Mouse (Mus musculus) lung, postnatal 0 days (tissue): ENCODE data around the gene Cdh13. TPM values are rescaled to one million over a fixed set of nuclear protein-coding genes. Genes with fewer than 3 reads are reported as not detected.

Source experiments
- ATAC-seq: fragments of 200-750 bp; cut with Nextera tagmentation; 2 replicates; pipeline ENCODE4 v1.8.0; 2017; ENCODE audit warnings: moderate library complexity
- DNase-seq: peaks from one replicate; pipeline ENCODE4 v3.0.0-alpha.2; 2016; ENCODE audit warnings: low spot score
- H3K27ac ChIP-seq: fragments of 300-500 bp; sonication (generic); 2 replicates; pipeline ENCODE4 v1.5.1; 2014; ENCODE audit warnings: antibody characterized with exemption, mild to moderate bottlenecking, low read length, mixed read lengths
- H3K27me3 ChIP-seq: fragments of 300-500 bp; sonication (generic); replicated peaks from 2 replicates; pipeline ENCODE4 v1.6.1; 2014; ENCODE audit warnings: low read length, mixed read lengths; ENCODE audit not compliant: insufficient read depth
- H3K36me3 ChIP-seq: fragments of 300-500 bp; sonication (generic); 2 replicates; pipeline ENCODE4 v1.6.1; 2014; ENCODE audit warnings: low read length, mixed read lengths; ENCODE audit not compliant: insufficient read depth
- H3K4me1 ChIP-seq: fragments of 300-500 bp; sonication (generic); 2 replicates; pipeline ENCODE4 v1.6.1; 2014; ENCODE audit warnings: antibody characterized with exemption, low read depth, low read length, mixed read lengths; ENCODE audit not compliant: insufficient read depth
- H3K4me2 ChIP-seq: fragments of 300-500 bp; sonication (generic); replicated peaks from 2 replicates; pipeline ENCODE4 v1.6.1; 2014; ENCODE audit warnings: low read depth, mild to moderate bottlenecking, low read length, moderate library complexity, mixed read lengths
- H3K4me3 ChIP-seq: fragments of 300-500 bp; sonication (generic); 2 replicates; pipeline ENCODE4 v1.5.1; 2014; ENCODE audit warnings: low read depth, low read length
- H3K9ac ChIP-seq: fragments of 300-500 bp; sonication (generic); replicated peaks from 2 replicates; pipeline ENCODE4 v1.6.1; 2014; ENCODE audit warnings: low read depth, mild to moderate bottlenecking
- H3K9me3 ChIP-seq: fragments of 300-500 bp; sonication (generic); 2 replicates; pipeline ENCODE4 v1.6.1; 2016; ENCODE audit warnings: low read length, mixed read lengths
- CTCF ChIP-seq: IDR thresholded peaks from 2 replicates; pipeline ENCODE4 v1.5.1; 2016; ENCODE audit warnings: antibody characterized with exemption, mild to moderate bottlenecking
- EP300 ChIP-seq: IDR thresholded peaks from 2 replicates; pipeline ENCODE4 v1.6.1; 2016; ENCODE audit warnings: antibody characterized with exemption, mild to moderate bottlenecking, control low read depth
- WGBS: fragments of 180-500 bp; shearing (Covaris S2); extraction: QIAGEN DNeasy Blood & Tissue Kit; methylation state at CpG from one replicate; pipeline ENCODE4 v1.1.7; 2014; 5-methylcytosine and 5-hydroxymethylcytosine counted together
- polyA plus RNA-seq: library from polyadenylated mRNA; unstranded; fragments of >200 nt; fragmentation: Nextera tagmentation; extraction: Ambion mirVana; gene quantifications from 2 replicates; pipeline ENCODE4 v1.2.1, GENCODE M21; 2015

Gene Cdh13
- polyA plus RNA-seq, 1 experiment from 2014 or later, result 8.6 TPM

DNA sequence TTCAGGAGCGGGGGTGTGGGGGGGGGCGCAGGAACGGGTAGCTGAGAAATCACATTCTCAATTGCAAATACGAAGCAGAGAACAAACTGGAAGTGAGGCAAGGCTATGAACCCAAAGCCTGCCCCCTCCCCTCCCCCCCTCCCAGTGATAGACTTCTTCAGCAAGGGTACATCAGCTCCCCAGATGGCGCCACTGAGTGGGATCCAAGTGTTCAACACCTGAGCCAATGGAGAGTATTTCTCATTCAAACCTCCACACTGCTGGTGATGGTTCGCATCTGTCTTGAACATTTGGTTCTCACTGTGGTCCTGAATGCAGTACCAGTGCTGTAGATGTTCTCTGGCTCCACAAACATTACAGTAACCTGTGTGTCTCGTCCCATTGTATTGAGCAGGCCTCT is 6.0 kb downstream of the Cdh13 start:
- H3K27me3 ChIP-seq, result 0 out of 2 replicates have a peak, but pooled peaks cover 10% of the 10 kb centered on the region
- DNase-seq (no peak), ATAC-seq (no peak)
- H3K9ac ChIP-seq, result no peak overlapping the region
- no peak overlapping the region for H3K27ac ChIP-seq
- 0 out of 2 replicates have a peak, but pooled peaks cover 3% of the 10 kb centered on the region for H3K4me1 ChIP-seq
- WGBS, result 72% methylated on average over 7 of the region's 7 CpGs
- no peaks in the 10 kb centered on the region for H3K9me3 ChIP-seq
- TF ChIP-seq EP300 (no peak), CTCF (peak; percentile 24)
- no peak overlapping the region for H3K4me3 ChIP-seq
- H3K4me2 ChIP-seq, result no peak overlapping the region
- no peaks in the 10 kb centered on the region for H3K36me3 ChIP-seq

DNA sequence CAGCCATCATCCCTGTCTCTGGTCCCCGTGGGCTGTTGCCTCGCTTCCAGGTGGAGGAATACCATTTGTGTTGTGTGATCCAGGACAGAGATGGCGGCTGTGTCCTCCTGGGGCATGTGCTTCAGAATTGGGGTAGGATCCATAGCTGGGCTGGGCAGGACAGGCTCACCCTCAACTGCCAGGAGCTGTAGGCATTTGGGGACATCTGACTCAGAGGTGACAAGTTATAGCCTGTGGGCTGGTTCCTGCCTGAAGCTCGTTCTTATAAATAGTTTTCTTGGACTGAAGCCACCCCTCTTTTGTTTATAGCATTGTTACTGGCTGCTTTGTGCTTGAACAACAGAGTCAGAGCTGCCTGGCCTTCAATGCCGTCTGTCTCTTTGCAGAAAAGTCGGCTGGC is 6.7 kb downstream of the Cdh13 start:
- 0 out of 2 replicates have a peak, but pooled peaks cover 5% of the 10 kb centered on the region for H3K27me3 ChIP-seq
- no peak overlapping the region for H3K4me2 ChIP-seq
- no peak for ATAC-seq
- 52% methylated on average over 6 of the region's 6 CpGs for WGBS
- H3K27ac ChIP-seq, result no peak overlapping the region
- no peak overlapping the region for H3K9ac ChIP-seq
- H3K9me3 ChIP-seq, result no peaks in the 10 kb centered on the region
- H3K4me1 ChIP-seq, result 0 out of 2 replicates have a peak, but pooled peaks cover under 1% of the 10 kb centered on the region
- no peak overlapping the region for H3K4me3 ChIP-seq
- H3K36me3 ChIP-seq, result no peaks in the 10 kb centered on the region
- TF ChIP-seq CTCF (no peak), EP300 (no peak)
- peak; percentile 51 for DNase-seq

- WGBS, result 55% methylated on average over 5 of the region's 5 CpGs
- H3K27me3 ChIP-seq, result no peaks in the 10 kb centered on the region
- H3K4me3 ChIP-seq, result no peak overlapping the region
- DNase-seq (peak; percentile 62), ATAC-seq (peak; percentile 79)
- no peaks in the 10 kb centered on the region for H3K4me1 ChIP-seq
- H3K27ac ChIP-seq, result no peak overlapping the region
- H3K9me3 ChIP-seq, result no peaks in the 10 kb centered on the region
- H3K9ac ChIP-seq, result no peak overlapping the region
- no peak overlapping the region for H3K4me2 ChIP-seq
- H3K36me3 ChIP-seq, result no peaks in the 10 kb centered on the region
- TF ChIP-seq CTCF (no peak), EP300 (no peak)
Observed at GRCm38 (mm10) chr8:118296477-118296876, 12.9 kb downstream of the Cdh13 start.

GRCm38 (mm10) chr8:118306957-118307356 is 23.4 kb downstream of the Cdh13 start:
- no peak overlapping the region for H3K4me3 ChIP-seq
- 62% methylated on average over 10 of the region's 10 CpGs for WGBS
- no peaks in the 10 kb centered on the region for H3K27me3 ChIP-seq
- TF ChIP-seq CTCF (no peak), EP300 (no peak)
- DNase-seq, result peak; percentile 25
- no peak overlapping the region for H3K9ac ChIP-seq
- no peaks in the 10 kb centered on the region for H3K9me3 ChIP-seq
- H3K4me1 ChIP-seq, result no peaks in the 10 kb centered on the region
- no peak overlapping the region for H3K4me2 ChIP-seq
- H3K36me3 ChIP-seq, result no peaks in the 10 kb centered on the region
- no peak for ATAC-seq
- no peak overlapping the region for H3K27ac ChIP-seq

DNA sequence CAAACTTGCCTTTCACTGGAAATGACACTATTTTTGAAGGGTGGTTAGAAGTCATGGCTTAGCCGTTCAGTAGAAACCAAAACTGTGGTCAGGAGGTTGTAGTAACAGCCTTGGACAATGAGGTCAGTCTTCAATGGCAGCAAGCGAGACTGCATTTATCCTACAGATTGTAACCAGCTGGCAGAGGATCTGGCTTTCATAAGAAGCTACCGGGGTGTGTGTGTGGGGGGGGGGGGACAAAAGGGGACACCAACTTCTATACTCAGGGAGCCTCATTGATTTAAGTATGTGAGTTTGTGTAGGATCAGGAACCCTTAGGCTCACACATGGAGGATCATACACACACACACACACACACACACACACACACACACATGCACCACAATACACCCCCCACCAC is 25.6 kb downstream of the Cdh13 start:
- no peaks in the 10 kb centered on the region for H3K36me3 ChIP-seq
- no peaks in the 10 kb centered on the region for H3K27me3 ChIP-seq
- no peaks in the 10 kb centered on the region for H3K9me3 ChIP-seq
- ATAC-seq, result no peak
- no peak overlapping the region for H3K4me3 ChIP-seq
- WGBS, result 54% methylated on average over 3 of the region's 3 CpGs
- H3K4me2 ChIP-seq, result no peak overlapping the region
- no peak for TF ChIP-seq CTCF
- no peak for TF ChIP-seq EP300
- no peak overlapping the region for H3K9ac ChIP-seq
- no peaks in the 10 kb centered on the region for H3K4me1 ChIP-seq
- H3K27ac ChIP-seq, result no peak overlapping the region
- no peak for DNase-seq

DNA sequence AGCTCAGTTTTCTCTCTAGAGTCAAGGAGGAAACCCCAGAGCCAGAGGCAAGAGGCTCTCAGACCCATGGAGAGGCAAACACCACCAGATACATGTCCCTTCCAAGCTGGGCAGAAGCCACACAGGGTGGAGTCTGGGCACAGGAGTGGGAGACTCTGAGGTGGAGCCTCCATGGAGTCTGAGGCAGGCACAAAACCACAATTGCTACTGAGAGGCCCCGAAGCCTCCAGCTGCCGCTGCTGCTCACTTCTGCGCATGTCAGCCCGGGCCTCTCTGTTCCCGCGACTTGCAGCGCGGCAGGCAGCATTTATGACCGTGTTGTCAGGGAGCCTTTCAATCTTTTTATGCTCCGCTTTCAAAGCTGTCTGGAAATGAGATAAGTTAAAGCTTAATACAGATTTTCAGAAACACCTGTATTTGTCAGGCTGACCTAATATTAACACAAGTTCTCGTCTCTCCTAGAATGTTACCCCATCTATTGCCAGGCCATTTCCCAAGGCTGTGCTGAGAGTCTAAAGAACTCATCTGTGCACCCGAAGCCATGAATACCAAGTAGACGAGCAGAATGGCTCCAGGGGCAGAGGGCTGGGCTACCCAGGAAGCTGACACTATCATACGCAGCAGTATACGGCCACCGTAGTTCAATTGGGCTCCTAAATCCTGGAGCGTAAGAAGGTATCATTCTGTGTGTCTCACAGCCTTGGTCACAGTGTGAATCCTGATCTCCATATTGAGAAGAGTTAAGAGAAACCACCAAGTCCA is 30.1 kb downstream of the Cdh13 start:
- Histone ChIP-seq H3K9ac (no peak overlapping the region), H3K9me3 (no peaks in the 10 kb centered on the region), H3K4me1 (no peaks in the 10 kb centered on the region), H3K27ac (no peak overlapping the region), H3K36me3 (no peaks in the 10 kb centered on the region), H3K4me2 (no peak overlapping the region), H3K27me3 (no peaks in the 10 kb centered on the region), H3K4me3 (no peak overlapping the region)
- ATAC-seq (peak; percentile 18), DNase-seq (peak; percentile 17)
- WGBS, result 56% methylated on average over 17 of the region's 17 CpGs
- no peak for TF ChIP-seq CTCF
- no peak for TF ChIP-seq EP300
